Mouse (Mus musculus): Measurements from ENCODE around the gene Sytl2.

Sytl2 gene

DNA sequence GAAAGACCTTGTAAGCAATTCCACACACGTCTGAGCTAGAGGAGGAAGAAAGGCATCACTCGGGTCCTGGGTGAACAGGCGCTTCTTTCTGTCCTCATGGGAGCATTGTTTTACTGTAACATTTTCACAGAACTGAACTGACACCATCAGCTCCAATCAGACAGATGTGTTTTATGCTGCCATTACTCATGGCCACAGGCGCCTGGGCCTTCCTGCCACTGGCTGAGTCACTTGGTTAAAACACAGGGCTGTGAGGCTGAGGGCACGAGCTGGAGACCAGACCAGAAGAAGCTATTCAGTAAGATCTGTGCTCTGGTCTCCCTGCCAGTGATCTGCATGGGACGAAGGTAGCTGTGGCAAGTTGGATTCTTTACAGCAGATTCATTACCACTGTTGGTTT, 6.0 kb downstream of the Sytl2 start:
- no peak for DNase-seq (ENCODE audit: low spot score)

DNA sequence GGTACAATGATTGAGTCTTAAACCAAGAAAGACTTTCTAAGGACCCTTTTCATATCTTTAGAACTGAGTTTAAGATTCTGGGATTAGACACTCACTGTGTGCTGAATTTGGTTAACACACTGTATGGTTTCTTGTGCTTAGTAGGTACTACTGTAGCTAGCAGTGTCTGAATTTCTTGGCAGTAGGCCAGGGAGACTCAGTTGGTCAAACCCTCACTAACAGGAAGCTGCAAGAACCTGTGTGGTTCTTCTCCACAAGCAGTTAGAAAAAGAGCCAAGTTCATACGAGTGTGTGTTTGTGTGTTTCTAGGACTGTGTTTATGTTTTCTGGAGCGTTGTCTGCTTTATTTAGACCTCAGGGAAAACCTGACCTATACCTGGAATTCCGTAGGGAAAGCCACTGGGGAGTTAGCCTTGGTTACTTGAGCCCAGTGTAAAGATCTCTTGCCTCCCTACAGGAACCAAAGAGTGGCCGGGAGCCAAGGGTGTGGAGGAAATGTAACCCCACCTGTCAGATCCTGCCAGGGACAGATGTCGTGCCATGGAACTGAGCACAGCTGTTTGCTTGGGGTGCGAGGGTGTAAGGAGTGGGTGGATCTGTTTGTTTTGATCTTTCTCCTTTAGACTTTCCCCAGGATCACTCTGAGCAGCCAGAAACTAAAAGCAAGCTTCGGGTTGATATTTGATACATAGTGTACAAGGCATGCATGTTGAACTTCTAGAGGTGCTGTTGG, 10.3 kb downstream of the Sytl2 start:
- DNase-seq (ENCODE audit: low spot score), result no peak

DNA sequence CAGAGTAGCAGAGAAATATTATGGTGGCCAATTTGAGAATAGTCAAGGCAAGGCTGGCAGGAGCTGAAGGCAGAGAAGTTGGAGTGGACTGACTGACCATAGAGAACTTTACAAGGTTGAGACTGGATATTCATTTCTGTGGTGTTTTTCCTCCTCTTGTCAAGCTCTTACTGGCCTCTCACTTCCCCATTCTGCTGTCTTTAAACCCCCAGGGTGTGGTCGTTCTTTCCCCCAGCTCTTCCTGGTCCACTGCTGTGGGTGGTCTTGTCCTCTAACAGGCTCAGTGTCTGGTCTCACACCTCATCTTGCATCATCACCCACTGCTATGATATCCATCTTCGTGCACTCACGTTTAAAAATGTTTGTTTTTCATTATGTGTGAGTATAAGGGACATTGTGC, 11.4 kb downstream of the Sytl2 start:
- DNase-seq (ENCODE audit: low spot score), result no peak

DNA sequence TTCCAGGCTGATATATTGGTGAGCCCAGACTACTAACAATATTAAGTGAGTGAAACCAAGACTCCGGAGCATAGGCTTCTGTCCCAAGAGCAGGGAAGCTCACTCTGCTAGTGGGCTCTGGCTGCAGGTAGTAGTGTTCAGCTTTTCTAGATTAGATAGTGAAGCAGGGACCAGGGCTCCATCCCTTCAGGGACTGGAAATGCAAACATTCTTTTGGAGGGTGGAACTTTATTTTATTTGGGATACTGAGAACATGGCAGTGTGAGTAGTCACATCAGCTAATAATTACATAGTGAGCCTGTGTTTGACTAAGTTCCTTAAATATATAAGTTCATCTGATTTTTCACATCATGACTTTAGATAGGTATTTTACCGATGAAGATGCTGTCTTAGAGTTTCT, 14.8 kb downstream of the Sytl2 start:
- DNase-seq (ENCODE audit: low spot score), result no peak

DNA sequence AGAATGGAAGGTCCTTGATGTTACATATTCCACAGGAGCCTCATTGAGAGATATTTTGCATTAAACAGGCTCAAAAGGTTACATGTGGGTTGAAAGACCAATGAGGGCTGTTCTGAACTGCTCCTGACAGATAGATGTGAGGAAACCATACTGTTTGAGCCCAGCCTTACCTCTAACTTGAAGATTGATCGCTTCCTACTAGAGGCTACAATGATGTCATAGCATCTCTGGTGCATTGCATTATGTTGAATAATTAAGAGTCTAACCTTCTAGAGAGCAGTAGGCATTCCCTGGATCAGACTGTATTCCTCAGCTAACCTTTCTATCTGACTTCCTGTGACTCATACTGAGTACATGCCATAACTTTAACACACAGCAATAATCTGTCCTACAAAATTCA, 17.4 kb downstream of the Sytl2 start:
- no peak for DNase-seq (ENCODE audit: low spot score)

DNA sequence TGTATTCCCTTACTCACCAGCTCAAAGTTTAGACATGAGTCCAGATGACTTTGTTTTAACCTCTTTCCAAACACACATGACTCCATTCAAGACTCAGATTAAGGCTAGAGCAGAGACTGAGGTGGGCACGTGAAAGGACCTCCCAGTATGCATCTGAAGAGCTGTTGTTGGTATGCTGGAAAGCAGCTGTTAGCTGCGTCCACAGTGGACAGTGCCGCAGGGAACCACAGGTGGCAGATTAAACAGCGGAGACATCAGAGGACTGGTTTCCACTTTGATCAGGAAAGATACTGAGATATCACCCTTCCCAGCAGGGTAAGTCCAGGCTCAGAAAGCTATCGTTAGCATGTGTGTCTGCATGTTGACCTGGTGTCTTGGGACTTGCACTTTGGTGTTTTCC, 18.1 kb downstream of the Sytl2 start:
- no peak for DNase-seq (ENCODE audit: low spot score)

DNA sequence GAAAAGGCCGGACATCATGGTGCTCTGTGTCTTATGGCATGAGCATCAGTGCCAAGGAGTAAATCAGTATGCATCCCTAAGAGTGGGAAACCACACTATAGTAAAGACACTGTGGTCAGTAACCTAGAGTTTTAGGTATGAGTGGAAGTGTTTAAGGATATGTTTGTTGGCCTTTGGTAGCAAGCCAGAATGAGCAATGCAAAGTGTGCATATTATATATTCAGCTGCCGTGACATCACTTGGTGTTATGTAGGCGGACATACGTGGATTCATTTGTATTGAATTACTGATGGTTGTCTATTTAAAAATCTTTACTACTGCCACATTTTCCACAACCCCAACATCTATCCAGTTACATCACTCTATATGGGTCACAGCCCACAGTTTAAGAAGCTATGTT, 23.1 kb downstream of the Sytl2 start:
- no peak for DNase-seq (ENCODE audit: low spot score)

DNA sequence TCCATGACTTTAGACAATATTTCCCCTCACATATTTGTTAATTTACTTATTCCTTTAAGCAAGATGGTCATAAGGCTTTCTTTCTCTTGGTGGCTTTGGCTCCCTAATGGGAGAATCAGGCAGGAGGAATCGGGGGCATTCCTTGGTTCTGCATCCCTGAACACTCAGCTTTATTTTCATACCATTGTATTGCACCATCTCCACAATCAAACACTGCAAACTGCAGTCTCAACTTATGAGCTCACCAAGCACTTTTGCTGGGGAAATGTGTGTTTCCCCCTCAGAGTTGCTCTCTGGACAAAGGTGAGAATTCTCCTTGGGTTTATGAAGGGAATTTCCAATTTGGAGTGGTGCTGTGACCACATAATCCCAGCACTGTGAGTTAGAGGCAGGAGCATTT, 28.1 kb downstream of the Sytl2 start:
- DNase-seq (ENCODE audit: low spot score), result no peak

DNA sequence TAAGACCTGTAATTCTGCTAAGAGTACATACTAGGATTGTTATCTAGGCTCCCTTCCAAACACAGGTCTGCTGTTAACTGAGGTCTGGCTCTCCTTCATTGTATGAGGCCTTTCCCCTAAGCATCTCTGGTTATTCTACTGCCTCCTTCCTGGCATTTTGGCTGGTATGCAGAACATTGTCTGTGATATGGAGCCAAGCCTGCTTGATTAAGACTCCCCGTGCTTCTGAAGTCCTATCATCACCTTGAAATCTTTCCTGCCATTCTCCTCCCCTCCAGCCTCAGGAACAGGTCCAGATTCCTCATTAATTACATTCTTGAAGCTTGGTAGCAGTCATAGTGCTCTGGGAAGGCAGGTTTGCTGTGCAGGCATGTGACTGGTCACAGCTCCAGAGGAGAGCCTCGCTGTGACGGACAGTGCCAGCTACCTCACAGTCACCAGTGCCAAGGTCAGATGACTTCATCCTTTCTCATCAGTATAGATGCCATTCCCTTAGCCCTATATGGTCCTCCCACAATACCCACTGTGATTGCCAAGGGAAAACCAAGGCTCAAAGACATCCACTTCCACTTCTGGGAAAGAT, 30.5 kb downstream of the Sytl2 start:
- DNase-seq (ENCODE audit: low spot score), result no peak

DNA sequence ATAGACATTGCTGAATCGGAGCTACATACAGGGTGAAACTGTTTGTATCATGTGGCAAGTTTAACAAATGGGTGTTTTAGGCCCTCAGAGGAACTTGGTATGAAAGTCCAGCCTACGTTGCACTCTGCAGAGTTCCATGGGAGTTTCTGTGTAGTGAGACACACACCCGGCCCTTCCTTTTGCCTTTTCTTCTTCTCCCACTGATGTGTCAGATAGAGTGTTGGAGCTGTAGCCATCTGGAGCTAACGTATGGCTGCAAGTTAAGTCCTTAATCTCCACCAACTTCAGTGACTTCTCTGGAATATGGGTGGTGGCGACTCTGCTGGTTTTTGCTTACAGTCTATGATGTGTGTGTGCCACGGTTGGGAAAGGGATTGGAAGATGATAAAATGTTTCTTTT, 32.3 kb downstream of the Sytl2 start:
- DNase-seq (ENCODE audit: low spot score), result no peak

DNA sequence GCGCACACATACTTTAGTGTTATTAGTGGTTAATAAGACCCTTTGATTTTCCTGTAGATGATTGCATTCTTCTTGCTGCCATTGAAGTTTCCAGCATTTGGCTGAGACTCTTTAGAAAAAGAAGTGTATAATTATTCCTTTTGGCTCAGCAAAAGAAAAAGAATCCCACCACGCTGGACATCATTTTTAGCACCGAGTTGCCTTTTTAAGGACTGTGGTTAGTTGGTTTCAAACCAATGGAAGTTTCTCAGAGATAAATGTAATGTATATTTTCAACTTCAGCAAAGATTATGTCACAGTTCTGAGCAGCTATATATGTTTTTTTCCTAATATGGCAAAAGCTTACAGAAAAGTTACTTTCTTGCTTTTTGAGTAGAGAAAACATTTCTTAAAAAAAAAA, 32.8 kb downstream of the Sytl2 start:
- DNase-seq (ENCODE audit: low spot score), result no peak

DNA sequence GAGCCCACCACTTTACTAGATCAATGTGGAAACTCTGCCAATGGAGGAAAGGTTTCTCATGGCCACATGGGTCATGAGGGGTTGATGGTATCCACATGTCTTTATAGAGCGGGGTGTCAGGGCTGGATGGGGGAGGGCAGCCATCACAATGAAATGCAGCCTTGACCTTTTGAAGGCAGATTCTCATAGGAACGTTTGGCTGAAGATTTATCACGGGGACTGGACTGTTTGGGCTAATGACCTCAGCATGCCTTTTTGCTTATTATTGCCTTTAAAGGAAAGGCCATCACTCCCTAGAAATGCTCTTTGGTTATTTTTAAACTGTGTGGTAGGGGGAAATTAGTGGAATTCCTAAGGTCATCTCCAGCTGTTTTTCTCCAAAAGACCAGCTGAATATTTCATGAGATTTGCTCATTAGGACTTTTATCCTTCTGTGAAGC, 33.7 kb downstream of the Sytl2 start:
- DNase-seq (ENCODE audit: low spot score), result no peak

DNA sequence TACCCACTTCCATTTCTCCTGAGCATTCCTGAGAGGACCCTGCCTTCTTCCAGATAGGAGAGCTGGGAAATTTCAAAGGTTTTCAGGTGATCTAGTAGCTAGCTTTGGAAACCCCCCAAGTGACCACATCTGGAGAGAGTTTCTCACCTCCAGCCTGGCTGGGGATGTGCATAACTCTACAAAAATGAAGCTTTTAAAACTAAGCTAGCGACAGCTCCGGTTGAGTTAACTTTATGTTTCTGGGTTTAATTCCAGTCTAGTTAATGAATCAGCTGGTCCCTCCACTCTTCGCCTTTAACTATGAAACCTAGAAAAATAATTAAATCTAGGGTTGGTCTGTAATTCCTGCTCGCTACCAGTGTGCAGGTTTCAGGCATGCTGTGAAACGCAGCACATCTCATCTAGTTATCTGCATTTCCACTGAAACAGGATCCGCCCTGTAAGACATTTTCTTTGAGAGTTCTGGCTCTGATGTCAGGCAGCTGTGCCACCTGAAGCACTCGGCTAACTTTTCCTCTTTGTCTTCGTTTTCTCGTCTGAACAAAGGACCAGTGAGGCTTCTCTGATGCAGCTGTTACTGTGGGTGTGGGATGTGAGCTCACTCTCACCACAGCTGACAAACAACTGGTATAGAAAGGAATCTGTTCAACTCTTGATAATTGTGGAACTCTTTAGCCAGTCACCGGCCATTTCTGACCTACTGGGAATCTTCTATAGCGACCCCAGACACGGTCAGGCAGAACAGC, 39.3 kb downstream of the Sytl2 start:
- DNase-seq (ENCODE audit: low spot score), result no peak

DNA sequence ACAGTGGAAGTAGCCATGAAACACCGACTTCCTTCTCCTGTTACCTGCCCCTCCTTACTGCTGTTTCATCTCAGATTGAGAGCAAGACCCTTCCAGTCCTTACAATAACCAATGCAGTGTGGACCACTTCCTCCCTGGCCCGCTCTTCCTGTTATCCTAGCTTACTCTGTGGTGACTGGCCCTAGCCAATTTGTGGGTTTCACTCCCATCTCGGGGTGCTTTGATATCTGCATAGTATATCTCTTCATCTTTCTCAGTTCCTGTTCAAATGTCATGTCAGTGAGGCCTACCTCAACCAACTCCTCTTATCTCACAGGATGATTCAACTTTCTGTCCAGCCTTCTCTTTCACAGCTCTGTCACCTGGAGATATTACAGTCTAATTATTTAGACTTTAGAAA, 42.9 kb downstream of the Sytl2 start:
- no peak for DNase-seq (ENCODE audit: low spot score)

DNA sequence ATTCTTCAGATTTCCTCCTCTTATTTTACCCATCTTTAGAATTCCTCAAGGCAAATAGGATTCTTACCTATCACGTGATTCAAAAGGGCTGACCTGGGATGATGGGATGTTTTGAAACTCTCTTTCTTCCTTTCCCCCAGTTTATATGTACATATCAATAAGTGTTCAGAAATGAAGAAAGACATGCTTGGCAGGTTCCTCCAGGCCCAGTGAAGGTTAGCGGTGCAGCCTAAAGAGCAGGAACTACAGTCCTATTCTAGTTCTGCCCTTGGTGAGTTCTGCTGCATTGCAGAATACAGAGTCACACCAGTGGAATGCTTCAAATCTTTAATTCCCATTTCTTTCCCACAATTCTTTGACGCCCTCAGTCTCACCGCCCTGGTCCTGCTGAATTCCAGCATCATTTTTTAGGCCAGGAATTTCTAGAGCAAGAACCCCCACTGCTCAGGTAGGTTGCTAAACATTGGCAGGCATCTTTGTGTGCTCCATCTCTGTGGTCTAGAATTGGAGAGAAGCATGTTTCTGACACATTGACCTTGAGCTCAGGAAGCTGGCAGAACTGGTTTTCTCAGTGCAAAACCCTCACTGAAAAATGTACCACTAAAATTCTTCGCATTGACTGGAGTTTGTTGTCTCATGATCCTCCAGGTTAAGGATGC, 45.9 kb downstream of the Sytl2 start:
- no peak for DNase-seq (ENCODE audit: low spot score)

DNA sequence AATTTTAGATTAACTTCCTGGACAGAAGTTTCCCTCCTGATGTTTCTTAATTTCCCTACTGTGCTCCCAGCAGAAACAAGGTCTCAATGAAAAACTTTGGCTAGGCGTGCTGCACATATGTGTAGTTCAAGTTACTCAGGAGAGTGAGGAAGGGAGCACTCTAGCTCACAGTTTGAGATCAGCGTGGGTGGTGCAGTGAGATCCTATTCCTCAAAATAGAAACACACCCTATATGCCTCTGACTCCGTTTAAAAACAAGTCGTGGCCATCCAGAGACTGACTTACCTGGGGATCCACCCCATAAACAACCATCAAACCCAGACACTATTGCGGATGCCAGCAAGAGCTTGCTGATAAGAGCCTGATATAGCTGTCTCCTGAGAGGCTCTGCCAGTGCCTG, 47.0 kb downstream of the Sytl2 start:
- no peak for DNase-seq (ENCODE audit: low spot score)

DNA sequence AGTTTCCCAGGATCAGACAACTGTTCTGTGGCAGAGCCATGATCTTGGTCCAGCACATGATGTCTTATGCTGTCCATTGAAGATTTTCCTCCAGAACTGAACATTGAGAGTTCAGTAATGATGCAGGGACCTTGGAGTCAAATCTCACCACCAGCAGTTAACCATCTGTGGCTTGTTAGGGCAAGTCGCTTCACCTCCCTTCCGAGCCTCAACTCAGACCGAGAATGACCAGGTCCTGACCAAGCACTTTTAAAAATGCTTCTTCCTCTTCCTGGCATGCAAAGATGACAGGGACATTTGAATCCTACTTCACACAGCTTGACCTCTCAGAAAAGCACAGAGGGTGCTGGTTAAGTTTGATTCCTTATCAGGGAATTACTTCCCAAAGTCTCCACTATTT, 50.1 kb downstream of the Sytl2 start:
- no peak for DNase-seq (ENCODE audit: low spot score)

DNA sequence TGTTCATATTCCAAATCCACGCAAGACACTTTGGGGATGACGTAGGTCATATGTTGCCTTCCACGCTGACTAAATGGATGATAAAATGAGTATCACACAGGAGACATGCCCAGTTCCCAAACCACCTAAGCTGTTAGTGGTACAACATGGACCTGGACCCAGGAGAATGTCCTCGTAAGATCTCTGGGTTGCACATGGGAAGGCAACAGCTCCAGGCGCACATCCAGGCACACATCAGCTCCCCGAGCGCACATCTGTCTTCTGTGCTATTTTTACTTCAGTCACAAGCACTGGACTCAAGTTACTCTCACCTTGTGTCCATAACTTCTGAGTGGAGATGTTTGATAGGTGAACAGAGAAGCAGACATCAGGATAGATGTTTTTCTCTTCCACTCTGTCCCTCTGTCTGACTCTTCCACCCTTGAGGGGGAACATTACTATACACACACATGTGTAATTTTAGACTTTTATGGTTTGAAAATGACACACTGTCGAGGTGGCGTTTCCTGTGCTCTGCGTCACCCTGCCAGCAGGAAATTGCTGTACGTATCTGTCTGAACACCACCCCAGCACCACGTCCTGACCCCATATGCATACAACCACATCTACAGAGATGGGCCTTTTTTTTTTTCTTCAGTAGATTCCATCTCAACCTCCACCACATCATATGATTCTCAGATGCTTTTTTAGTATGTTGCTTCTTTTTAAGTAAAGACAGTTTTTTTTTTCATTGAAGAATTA, 51.6 kb downstream of the Sytl2 start:
- no peak for DNase-seq (ENCODE audit: low spot score)

DNA sequence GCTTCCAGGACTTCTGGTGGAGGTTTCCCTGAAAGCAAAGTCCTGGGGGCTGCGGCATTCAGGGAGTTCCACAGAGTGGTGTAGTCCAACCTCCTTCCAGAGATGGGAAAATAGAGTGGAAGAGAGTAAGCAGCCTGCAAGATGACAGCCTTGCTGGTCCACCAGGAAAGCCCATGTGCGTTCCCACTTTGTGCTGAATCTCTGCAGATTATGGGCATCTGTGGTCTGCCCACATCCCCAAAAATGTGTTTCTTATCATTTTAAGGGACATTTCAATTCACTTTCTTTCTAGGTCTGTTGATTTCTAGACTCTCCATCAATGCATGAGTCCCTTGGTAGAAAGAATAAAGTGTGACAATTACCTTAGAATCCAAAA, 52.2 kb downstream of the Sytl2 start:
- DNase-seq (ENCODE audit: low spot score), result no peak

DNA sequence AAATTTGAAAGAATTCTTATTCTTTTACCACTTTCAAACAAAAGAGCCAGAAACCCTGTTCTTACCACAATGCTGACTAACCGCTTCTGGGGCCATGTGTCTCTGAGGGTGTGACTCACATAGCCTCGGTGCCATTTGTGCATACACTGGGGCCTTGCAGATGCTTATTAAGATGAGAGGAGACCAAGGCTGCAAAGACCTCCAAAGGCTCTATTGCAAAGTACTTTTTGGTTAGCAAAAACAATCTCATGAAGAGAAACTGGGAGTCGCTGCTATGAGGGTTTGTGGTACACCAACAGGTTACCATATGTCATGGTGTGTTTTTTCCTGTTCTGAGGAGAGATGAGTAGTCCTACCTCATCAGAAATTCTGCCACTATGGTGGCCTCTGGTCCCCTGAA, 53.4 kb downstream of the Sytl2 start:
- DNase-seq (ENCODE audit: low spot score), result no peak

DNA sequence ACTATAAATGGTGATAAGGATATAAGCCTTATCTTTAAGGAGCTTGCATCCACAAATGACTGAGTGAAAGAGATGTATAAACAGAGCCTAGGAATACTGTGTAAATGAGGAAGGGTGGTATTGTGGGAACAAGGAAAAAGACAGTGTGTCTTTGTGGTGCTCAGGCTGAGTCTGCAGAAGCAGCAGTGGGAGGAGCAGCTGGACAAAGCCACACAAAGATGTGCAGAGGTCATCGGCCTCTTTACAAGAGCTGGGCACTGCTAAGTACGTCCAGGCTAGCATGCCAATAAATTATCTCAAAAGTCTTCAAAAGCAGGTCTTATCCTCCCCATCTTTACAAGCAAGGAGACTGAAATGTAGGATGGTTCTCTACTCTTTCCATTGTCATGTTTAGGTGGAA, 53.9 kb downstream of the Sytl2 start:
- no peak for DNase-seq (ENCODE audit: low spot score)

DNA sequence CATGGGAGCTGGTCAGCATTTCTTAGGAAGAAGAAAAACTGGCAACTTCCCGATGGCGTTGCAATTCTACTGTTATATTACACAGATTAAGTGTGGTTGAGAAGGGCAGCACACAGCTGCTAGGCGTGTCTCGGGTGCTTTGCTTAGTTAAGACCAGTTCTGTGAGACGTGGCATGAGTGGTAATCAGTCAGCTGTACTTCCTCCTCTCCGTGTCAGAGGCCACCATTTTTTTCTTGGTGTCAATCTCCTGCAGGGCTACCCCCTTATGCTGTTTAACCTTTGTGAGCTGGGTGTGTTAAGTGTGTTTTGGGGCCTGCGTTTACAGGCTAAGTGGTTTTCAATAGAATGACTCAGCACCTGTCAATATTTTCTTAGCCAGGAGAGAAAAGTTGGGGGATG, 60.7 kb downstream of the Sytl2 start:
- no peak for DNase-seq (ENCODE audit: low spot score)
